In genomic region chr14:54686522-54687143, GRCm38 (mm10) we compare ENCODE assay signal across 8 mouse cellular contexts. TPM values are rescaled to one million over a fixed set of nuclear protein-coding genes. Genes with fewer than 3 reads are reported as not detected.
DNase-seq lines count a peak whose midpoint lies in the region; ATAC-seq and TF ChIP-seq lines count a peak whose summit lies in the region.

Acin1 (minus strand) TSS chr14:54686931.

- H3K9me3 ChIP-seq in kidney, embryonic 14.5 days (ENCODE audit: control insufficient read depth, low read length): no peaks in the 10 kb centered on the region
- no peaks in the 10 kb centered on the region for H3K9me3 ChIP-seq in limb, embryonic 15.5 days

- no peaks in the 10 kb centered on the region for H3K27me3 ChIP-seq in kidney, embryonic 14.5 days (ENCODE audit: control insufficient read depth, insufficient read depth, low read length)
- H3K27me3 ChIP-seq in limb, embryonic 15.5 days: no peaks in the 10 kb centered on the region

- H3K4me1 ChIP-seq in bone marrow macrophage, adult 2 months (ENCODE audit: control insufficient read depth, insufficient read depth, low read length): peaks cover 8% of the 10 kb centered on the region
- H3K4me1 ChIP-seq in embryonic fibroblast, embryonic 13.5 days (ENCODE audit: control insufficient read depth, insufficient read depth, low read length): peaks cover 4% of the 10 kb centered on the region
- H3K4me1 ChIP-seq in kidney, embryonic 14.5 days (ENCODE audit: control insufficient read depth, insufficient read depth, low read length): peaks cover 23% of the 10 kb centered on the region; the same call in 1 of the 2 replicates
- H3K4me1 ChIP-seq in limb, embryonic 15.5 days: peaks cover 16% of the 10 kb centered on the region

- H3K9ac ChIP-seq in kidney, embryonic 14.5 days (ENCODE audit: low read depth, low read length): peak within 1 kb of the TSS; percentile 95
- H3K9ac ChIP-seq in limb, embryonic 15.5 days: peak within 1 kb of the TSS; percentile 97

- DNase-seq in A20 (ENCODE audit: low read depth, low spot score): peak; percentile 100
- DNase-seq in heart, adult 9 months (ENCODE audit: low spot score in 2 of 2): peak; percentile 100
- peak; percentile 99 to 100 for DNase-seq in monocyte, adult 2 months (ENCODE audit: low read depth in 1 of 2, low spot score in 2 of 2)
- DNase-seq in spleen, postnatal 36 days (ENCODE audit: low spot score in 2 of 2): peak; percentile 99 to 100

- H3K27ac ChIP-seq in bone marrow macrophage, adult 2 months (ENCODE audit: insufficient read depth, low read depth, low read length): peak within 1 kb of the TSS; percentile 90
- peak within 1 kb of the TSS; percentile 99 for H3K27ac ChIP-seq in embryonic fibroblast, embryonic 13.5 days (ENCODE audit: insufficient read depth, low read length)
- H3K27ac ChIP-seq in kidney, embryonic 14.5 days (ENCODE audit: low read depth, low read length): peak within 1 kb of the TSS; percentile 97
- peak within 1 kb of the TSS; percentile 97 for H3K27ac ChIP-seq in limb, embryonic 15.5 days

- no peak for TF ChIP-seq CTCF in bone marrow macrophage, adult 2 months (IDR thresholded peaks at IDR 0.05; ENCODE audit: low read depth, low read length)
- TF ChIP-seq CTCF in embryonic fibroblast, embryonic 13.5 days (IDR thresholded peaks at IDR 0.05; ENCODE audit: borderline replicate concordance, insufficient read depth, low read length): no peak

- 0 out of 2 replicates have a peak, but pooled peaks have one; percentile 72 for TF ChIP-seq POLR2A in bone marrow macrophage, adult 2 months (IDR thresholded peaks at IDR 0.05; ENCODE audit: borderline replicate concordance, low read depth, low read length)
- TF ChIP-seq POLR2A in embryonic fibroblast, embryonic 13.5 days (IDR thresholded peaks at IDR 0.05; ENCODE audit: low read depth, low read length): peak; percentile 89

- H3K36me3 ChIP-seq in kidney, embryonic 14.5 days (ENCODE audit: control insufficient read depth, insufficient read depth, low read length): peaks cover 35% of the 10 kb centered on the region
- H3K36me3 ChIP-seq in limb, embryonic 15.5 days: peaks cover 35% of the 10 kb centered on the region

- peak; percentile 98 for ATAC-seq in kidney, embryonic 14.5 days (ENCODE audit: low FRiP score, low TSS enrichment)
- peak; percentile 98 for ATAC-seq in limb, embryonic 15.5 days (ENCODE audit: insufficient number of reproducible peaks, low FRiP score, low TSS enrichment, low read depth)

- H3K4me2 ChIP-seq in kidney, embryonic 14.5 days (replicated peaks; ENCODE audit: low read depth, low read length): peak within 1 kb of the TSS; percentile 67
- peak within 1 kb of the TSS; percentile 49 for H3K4me2 ChIP-seq in limb, embryonic 15.5 days

- under 1% methylated on average over 44 of the region's 44 CpGs for WGBS in kidney, embryonic 14.5 days
- WGBS in limb, embryonic 15.5 days: under 1% methylated on average over 44 of the region's 44 CpGs

- peak within 1 kb of the TSS; percentile 79 for H3K4me3 ChIP-seq in bone marrow macrophage, adult 2 months (ENCODE audit: insufficient read depth, low read length)
- H3K4me3 ChIP-seq in embryonic fibroblast, embryonic 13.5 days (ENCODE audit: insufficient read depth, low read length): peak within 1 kb of the TSS; percentile 82
- H3K4me3 ChIP-seq in kidney, embryonic 14.5 days (ENCODE audit: low read length): peak within 1 kb of the TSS; percentile 93
- H3K4me3 ChIP-seq in limb, embryonic 15.5 days: peak within 1 kb of the TSS; percentile 85

RNA-seq across cellular contexts. Expression of gene Acin1, which starts in this region (rescaled TPM):
- polyA plus RNA-seq in bone marrow macrophage, adult 2 months (2012; ENCODE audit: insufficient read depth, insufficient read length, missing spikeins): 226 and 268 TPM in 2 replicates
- polyA plus RNA-seq in embryonic fibroblast, embryonic 13.5 days (2011; ENCODE audit: insufficient read length, low read depth, missing spikeins): 184 and 243 TPM in 2 replicates
- 161 and 169 TPM in 2 replicates for polyA plus RNA-seq in kidney, embryonic 14.5 days (2014; fragmentation: Nextera tagmentation; extraction: Ambion mirVana)
- 109 TPM in 2 replicates for polyA plus RNA-seq in limb, embryonic 15.5 days (2015; fragmentation: Nextera tagmentation; extraction: Ambion mirVana)

Comparison
In these comparisons a context has a peak if more than half of its experiments do, and no peak if none do; other contexts are left out.
1. Peak in every context shown above with its lines: DNase-seq, ATAC-seq, H3K4me3 ChIP-seq and H3K27ac ChIP-seq.